15 mouse cellular contexts compared by ENCODE assay signal in the genomic region with DNA sequence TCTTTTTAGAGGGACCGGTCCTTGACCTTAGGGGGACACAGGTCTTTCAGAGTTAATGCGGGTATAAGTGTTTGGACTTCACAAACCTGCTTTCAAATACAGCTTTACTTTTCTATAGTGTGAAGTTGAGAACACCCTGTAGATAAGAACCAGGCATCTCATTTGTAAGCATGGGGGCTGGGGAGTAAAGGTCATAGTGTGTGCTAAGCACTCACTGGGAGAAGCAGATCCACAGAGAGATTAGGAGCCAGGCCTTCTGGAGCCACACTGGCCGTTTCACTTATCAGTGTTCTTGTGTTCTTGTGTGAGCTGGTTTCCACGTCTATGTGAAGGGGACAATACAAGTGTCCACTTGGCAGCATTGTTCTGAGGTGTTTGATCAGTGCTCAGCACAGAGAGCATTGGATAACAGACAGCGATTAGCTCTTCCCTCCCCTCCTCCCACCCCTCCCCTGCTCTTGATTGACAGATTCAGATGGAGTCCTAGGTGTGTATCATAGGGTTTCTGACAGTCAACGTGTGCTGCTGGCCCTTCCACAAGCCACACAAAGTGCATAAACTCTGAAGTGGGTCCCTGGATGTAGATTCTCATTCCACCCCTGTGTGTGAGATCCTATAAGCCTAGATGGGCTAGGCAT. TPM values are rescaled to one million over a fixed set of nuclear protein-coding genes. Genes with fewer than 3 reads are reported as not detected.
"Had no signal": no experiment of that assay in that cellular context is flagged by ENCODE, and none has a peak within 500 bp of the region (broad histone marks: within the 10 kb centered on the region; RNA-seq: fewer than 3 reads in every experiment).

No protein-coding gene starts in this region.

- H3K27me3 ChIP-seq: kidney, embryonic 15.5 days; limb, embryonic 15.5 days; lung, embryonic 15.5 days; neural tube, embryonic 15.5 days had no signal

- H3K4me1 ChIP-seq: limb, embryonic 15.5 days had no signal

- H3K9ac ChIP-seq: kidney, embryonic 15.5 days; limb, embryonic 15.5 days; lung, embryonic 15.5 days; neural tube, embryonic 15.5 days had no signal

- H3K4me2 ChIP-seq: kidney, embryonic 15.5 days; limb, embryonic 15.5 days; lung, embryonic 15.5 days; neural tube, embryonic 15.5 days had no signal

- H3K27ac ChIP-seq: kidney, embryonic 15.5 days; limb, embryonic 15.5 days; lung, embryonic 15.5 days; macrophage; neural tube, embryonic 15.5 days had no signal

- DNase-seq: kidney, adult 2 months; kidney, postnatal 14 days; layer of hippocampus, adult 9-11 months; left cerebral cortex, postnatal 4 days; lung, postnatal 14 days; right cerebral cortex, adult 18-20 months; right cerebral cortex, postnatal 25 days; thymus, postnatal 36 days had no signal

- H3K4me3 ChIP-seq: kidney, embryonic 15.5 days; limb, embryonic 15.5 days; lung, embryonic 15.5 days; megakaryocyte, embryonic 14.5 days; myocyte; neural tube, embryonic 15.5 days had no signal

- H3K9me3 ChIP-seq: kidney, embryonic 15.5 days; limb, embryonic 15.5 days; lung, embryonic 15.5 days; megakaryocyte, embryonic 14.5 days; neural tube, embryonic 15.5 days had no signal

- H3K36me3 ChIP-seq: kidney, embryonic 15.5 days; limb, embryonic 15.5 days; lung, embryonic 15.5 days; neural tube, embryonic 15.5 days had no signal

RNA-seq across cellular contexts. Expression of gene Bend4, which starts 14.8 kb away (rescaled TPM):
- polyA plus RNA-seq: myocyte had no signal
